Mouse (Mus musculus): Measurements from ENCODE around the gene Ctnnbl1. TPM values are rescaled to one million over a fixed set of nuclear protein-coding genes. Genes with fewer than 3 reads are reported as not detected.

Ctnnbl1 gene
- polyA plus RNA-seq, 1 experiment from 2014 or later, result 67.4 TPM

DNA sequence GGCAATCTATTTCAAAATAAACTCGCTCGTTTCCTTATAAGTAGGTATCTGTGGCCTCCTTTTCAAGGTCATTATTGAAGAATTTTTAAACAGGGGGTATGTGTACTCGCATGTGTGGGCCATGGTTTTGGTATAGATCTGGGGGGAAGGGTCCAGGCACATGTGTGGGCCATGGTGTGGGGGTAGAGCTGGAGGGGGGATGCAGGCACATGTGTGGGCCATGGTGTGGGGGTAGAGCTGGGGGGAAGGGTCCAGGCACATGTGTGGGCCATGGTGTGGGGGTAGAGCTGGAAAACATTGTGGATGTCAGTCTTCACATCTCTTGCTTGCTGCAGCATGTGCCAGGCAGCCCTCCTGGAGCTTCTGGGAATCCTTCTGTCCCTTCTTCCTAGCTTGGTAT lies 129.9 kb downstream of the Ctnnbl1 start:
- no peak overlapping the region for H3K27ac ChIP-seq
- H3K27me3 ChIP-seq, result no peaks in the 10 kb centered on the region
- no peak overlapping the region for H3K4me2 ChIP-seq (replicated peaks)
- H3K36me3 ChIP-seq, result peaks cover 11% of the 10 kb centered on the region
- ATAC-seq (ENCODE audit: low FRiP score, low read depth), result no peak
- H3K9me3 ChIP-seq, result no peaks in the 10 kb centered on the region
- WGBS, result 88% methylated on average over 3 of the region's 3 CpGs
- H3K4me1 ChIP-seq, result peaks cover 9% of the 10 kb centered on the region
- H3K9ac ChIP-seq, result no peak overlapping the region
- no peak overlapping the region for H3K4me3 ChIP-seq

DNA sequence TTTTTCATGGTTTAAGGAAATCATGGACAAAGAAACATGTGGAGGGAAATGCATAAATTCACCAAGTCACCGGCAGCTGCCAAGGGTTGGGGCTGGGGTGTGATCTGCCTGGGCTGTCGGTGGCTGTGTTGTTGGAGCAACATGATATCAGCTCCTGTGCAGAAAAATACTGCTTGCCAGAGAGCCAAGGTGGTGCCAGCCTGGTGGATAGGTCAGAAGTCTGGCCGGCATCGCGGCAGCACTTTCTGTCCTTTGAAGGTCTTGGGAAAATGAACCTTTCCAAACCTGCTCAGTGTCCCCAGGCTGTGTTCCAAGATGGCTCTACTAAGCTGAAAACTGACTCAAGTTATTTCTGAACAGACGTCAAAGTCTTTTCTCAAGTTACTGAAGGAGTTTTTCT lies 133.0 kb downstream of the Ctnnbl1 start:
- Histone ChIP-seq H3K27me3 (no peaks in the 10 kb centered on the region), H3K9me3 (no peaks in the 10 kb centered on the region), H3K4me1 (peaks cover 9% of the 10 kb centered on the region), H3K9ac (no peak overlapping the region), H3K4me2 (replicated peaks) (no peak overlapping the region), H3K4me3 (no peak overlapping the region), H3K36me3 (peaks cover 11% of the 10 kb centered on the region), H3K27ac (peak overlapping the region; percentile 52; the same call in 1 of the 2 replicates)
- ATAC-seq (ENCODE audit: low FRiP score, low read depth), result no peak
- WGBS, result 77% methylated on average over 6 of the region's 6 CpGs

DNA sequence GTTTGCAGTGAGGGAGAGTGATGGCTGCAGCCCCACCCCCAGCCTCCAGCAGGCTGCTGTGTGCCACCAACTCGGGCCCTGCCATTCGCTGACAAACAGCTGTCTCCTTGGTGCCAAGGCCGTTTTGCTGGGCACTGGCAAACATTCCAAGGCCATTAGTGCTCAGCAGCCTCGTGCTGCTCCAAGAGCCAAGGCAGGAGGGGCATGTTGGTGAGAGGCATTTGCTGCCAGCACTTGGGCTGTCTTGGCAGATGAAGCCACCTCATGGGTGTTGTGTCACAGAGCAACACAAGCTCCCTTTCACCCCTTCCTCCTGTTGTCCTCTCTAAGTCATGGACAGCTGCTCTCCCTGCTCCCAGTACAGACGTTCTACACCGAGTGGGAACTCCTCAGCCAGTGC lies 136.0 kb downstream of the Ctnnbl1 start:
- Histone ChIP-seq H3K4me2 (replicated peaks) (no peak overlapping the region), H3K4me3 (no peak overlapping the region), H3K4me1 (no peaks in the 10 kb centered on the region; the same call in 1 of the 2 replicates), H3K9ac (no peak overlapping the region), H3K27ac (no peak overlapping the region), H3K9me3 (no peaks in the 10 kb centered on the region), H3K27me3 (no peaks in the 10 kb centered on the region), H3K36me3 (peaks cover 11% of the 10 kb centered on the region)
- ATAC-seq (ENCODE audit: low FRiP score, low read depth), result no peak
- 66% methylated on average over 6 of the region's 6 CpGs for WGBS

DNA sequence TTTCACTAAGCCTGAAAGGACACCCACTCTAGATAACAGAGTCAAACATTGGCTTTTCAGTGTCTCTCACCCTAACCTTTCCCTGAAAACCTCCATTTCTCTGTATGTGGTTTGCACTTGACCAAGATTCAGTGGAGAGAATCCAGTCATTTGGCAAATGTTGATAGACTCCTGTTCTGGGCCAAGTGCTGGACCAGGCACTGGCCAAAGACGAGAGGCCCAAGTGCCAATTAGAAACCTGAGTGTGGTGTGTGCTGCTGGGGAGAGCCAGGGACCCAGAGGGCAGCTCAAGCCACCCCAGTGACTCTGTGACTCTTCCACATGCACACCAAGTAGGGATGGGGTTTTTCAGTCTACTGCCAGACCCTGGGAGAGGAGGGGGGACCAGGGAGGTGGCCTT lies 136.5 kb downstream of the Ctnnbl1 start:
- WGBS, result 76% methylated on average over 1 of the region's 1 CpGs
- H3K27me3 ChIP-seq, result no peaks in the 10 kb centered on the region
- H3K4me3 ChIP-seq, result no peak overlapping the region
- peaks cover 11% of the 10 kb centered on the region for H3K36me3 ChIP-seq
- no peak overlapping the region for H3K9ac ChIP-seq
- H3K4me1 ChIP-seq, result no peaks in the 10 kb centered on the region; the same call in 1 of the 2 replicates
- H3K27ac ChIP-seq, result no peak overlapping the region
- H3K4me2 ChIP-seq (replicated peaks), result no peak overlapping the region
- H3K9me3 ChIP-seq, result no peaks in the 10 kb centered on the region
- no peak for ATAC-seq (ENCODE audit: low FRiP score, low read depth)

DNA sequence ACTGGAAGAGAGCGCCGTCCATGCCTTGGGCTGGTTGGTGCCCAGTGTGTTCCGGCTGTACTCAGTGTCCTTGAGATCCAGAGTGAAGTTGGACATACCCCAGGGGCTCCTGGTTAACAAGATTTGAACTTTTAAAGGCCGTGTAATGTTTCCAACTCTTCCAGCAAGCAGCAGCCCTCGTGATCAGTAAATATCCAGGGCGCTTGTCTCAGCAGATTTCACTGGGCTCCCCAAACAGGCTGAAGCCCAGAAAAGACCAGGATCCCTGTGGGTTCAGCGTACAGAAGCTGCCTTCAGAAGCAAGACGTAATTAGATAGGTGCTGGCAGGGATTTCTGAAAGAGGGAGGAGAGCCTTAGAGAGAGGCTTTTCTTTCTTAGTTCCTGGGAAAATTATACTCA lies 137.9 kb downstream of the Ctnnbl1 start:
- Histone ChIP-seq H3K27me3 (no peaks in the 10 kb centered on the region), H3K4me2 (replicated peaks) (no peak overlapping the region), H3K27ac (no peak overlapping the region), H3K4me3 (no peak overlapping the region), H3K4me1 (no peaks in the 10 kb centered on the region; the same call in 1 of the 2 replicates), H3K36me3 (peaks cover 11% of the 10 kb centered on the region), H3K9me3 (no peaks in the 10 kb centered on the region), H3K9ac (no peak overlapping the region)
- 55% methylated on average over 8 of the region's 8 CpGs for WGBS
- ATAC-seq (ENCODE audit: low FRiP score, low read depth), result no peak

DNA sequence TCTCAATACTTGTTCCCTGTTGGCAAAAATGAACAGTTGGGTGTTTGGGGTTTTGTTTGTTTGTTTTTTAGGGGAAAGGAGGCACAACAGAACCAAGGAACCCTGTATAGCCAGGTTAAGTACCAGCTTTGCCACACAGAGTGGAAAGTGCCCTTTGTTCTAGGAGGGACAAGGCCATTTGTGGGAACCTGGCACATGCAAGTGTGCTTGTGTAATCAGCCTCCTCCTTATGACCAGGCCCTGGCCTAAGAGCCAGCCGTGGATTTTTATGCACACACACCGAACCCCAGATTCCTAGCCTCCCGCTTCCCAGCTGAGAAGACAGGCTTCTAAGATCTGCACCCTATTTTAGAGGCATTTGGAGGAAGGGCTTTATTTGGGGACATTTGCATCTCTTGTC lies 140.2 kb downstream of the Ctnnbl1 start:
- H3K4me2 ChIP-seq (replicated peaks), result no peak overlapping the region
- no peak for ATAC-seq (ENCODE audit: low FRiP score, low read depth)
- H3K9ac ChIP-seq, result no peak overlapping the region
- no peak overlapping the region for H3K4me3 ChIP-seq
- H3K4me1 ChIP-seq, result peaks cover 11% of the 10 kb centered on the region; the same call in 1 of the 2 replicates
- WGBS, result 87% methylated on average over 3 of the region's 3 CpGs
- H3K36me3 ChIP-seq, result no peaks in the 10 kb centered on the region; the same call in 1 of the 2 replicates
- H3K27me3 ChIP-seq, result no peaks in the 10 kb centered on the region
- H3K27ac ChIP-seq, result no peak overlapping the region
- no peaks in the 10 kb centered on the region for H3K9me3 ChIP-seq

DNA sequence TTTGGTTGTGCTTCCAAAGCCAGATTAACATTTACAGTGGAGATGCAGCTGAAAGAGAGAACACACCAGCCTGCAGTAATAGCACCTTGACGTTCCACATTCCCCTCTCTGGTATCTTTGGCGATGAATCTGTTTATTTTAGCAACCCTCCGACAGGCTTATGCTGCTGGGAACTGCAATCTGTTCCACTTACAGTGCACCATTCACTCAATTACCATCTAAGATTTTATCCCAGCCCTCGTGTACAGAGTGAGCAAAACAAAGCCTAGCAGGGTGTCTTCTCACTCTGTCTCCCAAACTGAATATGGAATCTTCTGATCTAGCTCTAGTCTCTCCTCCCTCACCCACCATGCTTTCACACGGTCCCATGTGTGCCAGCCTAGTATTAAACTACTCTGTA lies 140.8 kb downstream of the Ctnnbl1 start:
- H3K4me3 ChIP-seq, result no peak overlapping the region
- H3K9me3 ChIP-seq, result no peaks in the 10 kb centered on the region
- no peak overlapping the region for H3K9ac ChIP-seq
- no peaks in the 10 kb centered on the region; the same call in 1 of the 2 replicates for H3K36me3 ChIP-seq
- H3K4me1 ChIP-seq, result peaks cover 11% of the 10 kb centered on the region; the same call in 1 of the 2 replicates
- WGBS, result 63% methylated on average over 5 of the region's 5 CpGs
- no peak overlapping the region for H3K4me2 ChIP-seq (replicated peaks)
- ATAC-seq (ENCODE audit: low FRiP score, low read depth), result no peak
- H3K27me3 ChIP-seq, result no peaks in the 10 kb centered on the region
- no peak overlapping the region for H3K27ac ChIP-seq

DNA sequence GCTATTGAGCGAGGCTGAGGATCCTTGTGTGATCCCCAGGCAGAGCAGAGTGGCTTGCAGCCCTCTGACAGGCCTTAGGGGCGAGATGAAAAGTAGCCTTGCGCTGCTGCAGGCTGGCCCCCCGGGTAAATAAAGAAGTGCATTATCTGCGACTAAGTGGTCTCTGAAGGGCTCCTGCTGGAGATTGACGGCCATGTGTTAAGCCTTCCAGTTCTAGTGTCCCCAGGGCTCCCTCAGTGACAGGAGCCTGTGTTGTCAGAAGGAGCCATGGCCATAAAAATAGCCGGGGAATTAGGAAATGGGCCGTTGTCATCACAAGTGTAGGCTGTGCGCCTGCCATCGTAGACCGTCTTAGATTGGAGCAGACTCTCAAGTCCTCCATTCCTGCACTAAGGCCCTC lies 144.7 kb downstream of the Ctnnbl1 start:
- H3K36me3 ChIP-seq, result peaks cover 20% of the 10 kb centered on the region
- WGBS, result 20% methylated on average over 11 of the region's 11 CpGs
- ATAC-seq (ENCODE audit: low FRiP score, low read depth), result no peak
- no peak overlapping the region for H3K4me2 ChIP-seq (replicated peaks)
- H3K4me1 ChIP-seq, result peaks cover 11% of the 10 kb centered on the region; the same call in 1 of the 2 replicates
- H3K27ac ChIP-seq, result no peak overlapping the region
- no peaks in the 10 kb centered on the region for H3K27me3 ChIP-seq
- H3K4me3 ChIP-seq, result no peak overlapping the region
- no peak overlapping the region for H3K9ac ChIP-seq
- no peaks in the 10 kb centered on the region for H3K9me3 ChIP-seq

DNA sequence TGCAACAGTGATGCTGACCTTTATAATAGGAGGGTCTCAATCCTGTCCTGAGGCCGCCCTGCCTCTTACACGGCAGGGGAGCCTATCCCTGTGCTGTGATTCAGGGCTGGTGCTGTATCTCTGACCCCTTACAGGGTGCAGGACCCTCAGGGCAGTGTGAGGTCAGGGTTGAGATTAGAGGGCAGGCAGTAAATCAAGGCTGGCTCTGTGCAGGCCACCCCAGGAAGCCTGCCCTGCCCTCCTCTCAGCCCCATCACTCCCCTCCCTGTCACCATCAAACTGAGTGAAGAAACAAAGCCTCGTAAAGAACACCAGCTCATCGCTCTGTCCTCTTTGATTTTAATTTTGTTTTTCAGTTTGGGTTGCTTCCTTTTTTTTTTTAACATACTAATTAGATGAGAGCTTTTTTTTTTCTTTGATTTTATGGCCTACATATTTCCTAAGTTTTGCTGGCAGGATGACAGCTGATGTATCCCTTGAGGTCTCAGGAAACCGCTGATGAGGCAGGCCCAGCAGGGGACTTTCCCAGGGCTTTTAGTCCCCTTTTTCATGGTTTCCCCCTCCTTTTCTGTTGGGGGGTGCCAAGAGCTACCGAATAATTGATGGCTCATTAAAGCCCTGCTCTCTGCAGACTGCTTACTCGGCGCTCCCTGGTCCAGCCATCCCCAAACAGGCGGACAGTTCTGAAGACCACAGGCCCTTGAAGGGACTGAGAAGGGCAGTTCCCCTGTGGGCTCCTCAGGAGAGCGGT lies 150.2 kb downstream of the Ctnnbl1 start:
- Histone ChIP-seq H3K9me3 (no peaks in the 10 kb centered on the region), H3K4me1 (peaks cover 11% of the 10 kb centered on the region), H3K36me3 (peaks cover 33% of the 10 kb centered on the region), H3K27ac (no peak overlapping the region), H3K4me2 (replicated peaks) (no peak overlapping the region), H3K4me3 (no peak overlapping the region), H3K27me3 (no peaks in the 10 kb centered on the region), H3K9ac (0 out of 2 replicates have a peak overlapping the region, but pooled peaks have one; percentile 25)
- no peak for ATAC-seq (ENCODE audit: low FRiP score, low read depth)
- 23% methylated on average over 10 of the region's 10 CpGs for WGBS

DNA sequence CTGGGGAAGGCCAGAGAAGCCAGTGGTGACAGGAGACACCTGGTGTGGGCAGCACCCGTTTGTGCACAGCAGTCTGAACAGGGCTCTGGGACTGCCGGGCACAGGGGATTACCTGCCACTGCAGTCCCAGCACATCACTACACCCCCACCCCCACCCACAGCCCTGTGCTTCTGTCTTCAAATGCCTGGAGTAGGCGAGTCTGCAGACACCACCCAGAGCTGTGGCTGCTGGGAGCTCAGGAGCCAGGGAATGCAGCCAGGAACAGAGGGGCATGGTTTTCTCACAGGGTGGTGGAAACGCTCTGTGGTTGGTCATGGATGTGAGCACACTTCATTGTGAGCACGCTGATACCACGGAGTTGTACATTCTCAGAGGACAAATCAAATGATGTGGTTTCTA lies 154.0 kb downstream of the Ctnnbl1 start:
- Histone ChIP-seq H3K36me3 (peaks cover 13% of the 10 kb centered on the region), H3K9me3 (no peaks in the 10 kb centered on the region), H3K4me1 (peaks cover 20% of the 10 kb centered on the region), H3K4me2 (replicated peaks) (no peak overlapping the region), H3K4me3 (no peak overlapping the region), H3K9ac (no peak overlapping the region), H3K27ac (no peak overlapping the region), H3K27me3 (no peaks in the 10 kb centered on the region)
- no peak for ATAC-seq (ENCODE audit: low FRiP score, low read depth)
- WGBS, result 77% methylated on average over 6 of the region's 6 CpGs

DNA sequence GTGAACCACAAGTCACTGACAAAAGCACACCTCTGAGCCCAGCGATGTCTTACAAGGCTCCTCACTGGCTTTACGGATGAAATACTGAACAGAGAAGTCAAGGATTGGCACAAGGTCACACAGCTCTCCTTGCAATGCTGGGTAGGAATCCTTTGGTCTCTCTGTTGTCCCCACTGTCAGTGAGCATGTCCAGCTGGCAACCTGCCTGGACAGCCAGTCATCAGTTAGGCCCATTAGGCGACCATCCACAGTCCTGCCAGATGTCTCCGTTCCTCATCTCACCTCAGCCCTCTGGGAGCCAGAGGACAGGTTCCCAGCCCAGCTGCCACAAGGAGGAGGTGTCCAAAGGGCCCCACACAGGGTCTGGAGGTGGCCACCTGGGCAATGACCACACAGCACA lies 159.9 kb downstream of the Ctnnbl1 start:
- Histone ChIP-seq H3K4me2 (replicated peaks) (no peak overlapping the region), H3K27me3 (peaks cover 7% of the 10 kb centered on the region; the same call in 1 of the 2 replicates), H3K9ac (no peak overlapping the region), H3K36me3 (no peaks in the 10 kb centered on the region), H3K27ac (no peak overlapping the region), H3K9me3 (no peaks in the 10 kb centered on the region), H3K4me1 (peaks cover 13% of the 10 kb centered on the region), H3K4me3 (no peak overlapping the region)
- WGBS, result 74% methylated on average over 4 of the region's 4 CpGs
- ATAC-seq (ENCODE audit: low FRiP score, low read depth), result no peak

DNA sequence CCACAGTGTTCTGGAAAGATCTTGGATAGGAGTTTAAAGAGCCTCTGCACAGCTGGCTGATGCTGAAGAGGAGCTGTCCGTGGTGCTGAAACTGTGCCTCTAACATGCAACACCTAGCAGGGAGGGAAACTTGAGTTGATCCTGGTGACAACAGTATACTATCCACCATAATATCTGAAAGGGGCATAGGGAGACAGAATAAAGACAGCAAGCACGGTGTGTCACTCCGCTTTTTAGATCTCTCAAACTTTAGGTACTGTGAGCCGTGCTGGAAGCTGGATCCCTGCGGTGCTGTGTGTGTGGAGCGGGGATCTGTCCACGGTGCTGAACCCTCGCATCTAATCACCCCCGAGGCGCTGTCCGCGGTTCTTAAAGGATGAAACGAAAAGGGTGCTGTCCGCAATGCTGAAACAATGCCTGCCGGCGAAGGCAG lies 176.0 kb downstream of the Ctnnbl1 start:
- Histone ChIP-seq H3K36me3 (no peaks in the 10 kb centered on the region), H3K27ac (no peak overlapping the region), H3K9me3 (no peaks in the 10 kb centered on the region), H3K9ac (no peak overlapping the region), H3K4me3 (no peak overlapping the region), H3K27me3 (peaks cover 54% of the 10 kb centered on the region), H3K4me2 (replicated peaks) (no peak overlapping the region), H3K4me1 (peaks cover 9% of the 10 kb centered on the region; the same call in 1 of the 2 replicates)
- WGBS, result under 1% methylated on average over 16 of the region's 16 CpGs
- peak; percentile 86 for ATAC-seq (ENCODE audit: low FRiP score, low read depth)

DNA sequence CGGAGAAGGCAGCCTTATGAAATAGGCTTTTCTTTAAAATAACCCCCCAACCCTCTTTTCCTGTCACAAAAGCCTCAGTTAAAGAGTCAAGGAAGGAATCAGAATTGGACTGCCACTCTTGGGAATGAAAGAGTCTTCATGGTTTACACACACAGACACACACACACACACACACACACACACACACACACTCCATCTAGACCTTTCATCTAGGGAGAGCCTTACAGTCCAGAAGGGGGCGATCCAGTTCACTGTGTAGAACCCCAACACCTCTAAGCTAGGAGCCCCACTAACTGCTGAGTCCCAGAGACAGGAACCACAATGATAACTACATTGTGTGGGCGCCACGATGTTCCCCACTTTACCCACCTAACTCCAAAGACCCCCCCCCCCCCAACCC lies 176.5 kb downstream of the Ctnnbl1 start:
- H3K4me1 ChIP-seq, result peaks cover 9% of the 10 kb centered on the region; the same call in 1 of the 2 replicates
- ATAC-seq (ENCODE audit: low FRiP score, low read depth), result no peak
- H3K9me3 ChIP-seq, result no peaks in the 10 kb centered on the region
- peaks cover 58% of the 10 kb centered on the region for H3K27me3 ChIP-seq
- no peak overlapping the region for H3K4me3 ChIP-seq
- 3% methylated on average over 3 of the region's 4 CpGs for WGBS
- no peaks in the 10 kb centered on the region for H3K36me3 ChIP-seq
- H3K4me2 ChIP-seq (replicated peaks), result no peak overlapping the region
- no peak overlapping the region for H3K9ac ChIP-seq
- no peak overlapping the region for H3K27ac ChIP-seq

Data from limb, embryonic 13.5 days (tissue).